Mouse (Mus musculus) intestine, postnatal 0 days (tissue): ENCODE results near the gene Cd4. TPM values are rescaled to one million over a fixed set of nuclear protein-coding genes. Genes with fewer than 3 reads are reported as not detected.

Experiments used
- ATAC-seq: fragments of 200-750 bp; cut with Nextera tagmentation; 2 replicates; pipeline ENCODE4 v1.8.0; 2017; ENCODE audit warnings: mild to moderate bottlenecking, moderate TSS enrichment, moderate library complexity
- H3K27ac ChIP-seq: fragments of 300-500 bp; sonication (generic); 2 replicates; pipeline ENCODE4 v1.5.1; 2014; ENCODE audit warnings: mild to moderate bottlenecking, low read depth, low read length, moderate library complexity
- H3K27me3 ChIP-seq: fragments of 300-500 bp; sonication (generic); replicated peaks from 2 replicates; pipeline ENCODE4 v1.6.1; 2014; ENCODE audit warnings: low read length, mixed read lengths; ENCODE audit not compliant: control insufficient read depth, insufficient read depth
- H3K36me3 ChIP-seq: fragments of 300-500 bp; sonication (generic); 2 replicates; pipeline ENCODE4 v1.6.1; 2014; ENCODE audit warnings: mild to moderate bottlenecking, moderate library complexity; ENCODE audit not compliant: control insufficient read depth, insufficient read depth
- H3K4me1 ChIP-seq: fragments of 300-500 bp; sonication (generic); replicated peaks from 2 replicates; pipeline ENCODE4 v1.6.1; 2014; ENCODE audit warnings: antibody characterized with exemption, low read length, mixed read lengths; ENCODE audit not compliant: control insufficient read depth, insufficient read depth
- H3K4me2 ChIP-seq: fragments of 300-500 bp; sonication (generic); replicated peaks from 2 replicates; pipeline ENCODE4 v1.6.1; 2014; ENCODE audit warnings: low read depth, mild to moderate bottlenecking, moderate library complexity
- H3K4me3 ChIP-seq: fragments of 300-500 bp; sonication (generic); 2 replicates; pipeline ENCODE4 v1.5.1; 2014; ENCODE audit warnings: low read depth, low read length
- H3K9ac ChIP-seq: fragments of 300-500 bp; sonication (generic); 2 replicates; pipeline ENCODE4 v1.6.1; 2014; ENCODE audit warnings: mild to moderate bottlenecking, low read depth, low read length
- H3K9me3 ChIP-seq: fragments of 300-500 bp; sonication (generic); 2 replicates; pipeline ENCODE4 v1.6.1; 2016; ENCODE audit warnings: mixed run types; ENCODE audit not compliant: control insufficient read depth
- CTCF ChIP-seq: sonication (generic); IDR thresholded peaks from 2 replicates; pipeline ENCODE4 v1.5.1; 2016; ENCODE audit warnings: low read depth, mild to moderate bottlenecking, control low read depth, antibody characterized with exemption, moderate library complexity
- WGBS: fragments of 180-500 bp; shearing (Covaris S2); extraction: QIAGEN DNeasy Blood & Tissue Kit; methylation state at CpG from one replicate; pipeline ENCODE4 v1.1.7; 2014; 5-methylcytosine and 5-hydroxymethylcytosine counted together
- polyA plus RNA-seq: library from polyadenylated mRNA; unstranded; fragments of >200 nt; fragmentation: Nextera tagmentation; extraction: Ambion mirVana; gene quantifications from 2 replicates; pipeline ENCODE4 v1.2.1, GENCODE M21; 2015

Gene Cd4
- polyA plus RNA-seq, 1 experiment from 2014 or later, result 0.83 TPM

GRCm38 (mm10) chr6:124829799-124830700 lies 58.0 kb downstream of the Cd4 start:
- peak overlapping the region; percentile 83 for H3K4me2 ChIP-seq
- H3K36me3 ChIP-seq, result peaks cover 42% of the 10 kb centered on the region
- H3K27ac ChIP-seq, result peak overlapping the region; percentile 73
- H3K9me3 ChIP-seq, result no peaks in the 10 kb centered on the region
- peak overlapping the region; percentile 54 for H3K9ac ChIP-seq
- peak overlapping the region; percentile 68 for H3K4me3 ChIP-seq
- peaks cover 5% of the 10 kb centered on the region; the same call in 1 of the 2 replicates for H3K4me1 ChIP-seq
- ATAC-seq, result peak; percentile 81
- WGBS, result under 1% methylated on average over 38 of the region's 38 CpGs
- TF ChIP-seq CTCF, result peak; percentile 19; the same call in 1 of the 2 replicates
- H3K27me3 ChIP-seq, result no peaks in the 10 kb centered on the region

DNA sequence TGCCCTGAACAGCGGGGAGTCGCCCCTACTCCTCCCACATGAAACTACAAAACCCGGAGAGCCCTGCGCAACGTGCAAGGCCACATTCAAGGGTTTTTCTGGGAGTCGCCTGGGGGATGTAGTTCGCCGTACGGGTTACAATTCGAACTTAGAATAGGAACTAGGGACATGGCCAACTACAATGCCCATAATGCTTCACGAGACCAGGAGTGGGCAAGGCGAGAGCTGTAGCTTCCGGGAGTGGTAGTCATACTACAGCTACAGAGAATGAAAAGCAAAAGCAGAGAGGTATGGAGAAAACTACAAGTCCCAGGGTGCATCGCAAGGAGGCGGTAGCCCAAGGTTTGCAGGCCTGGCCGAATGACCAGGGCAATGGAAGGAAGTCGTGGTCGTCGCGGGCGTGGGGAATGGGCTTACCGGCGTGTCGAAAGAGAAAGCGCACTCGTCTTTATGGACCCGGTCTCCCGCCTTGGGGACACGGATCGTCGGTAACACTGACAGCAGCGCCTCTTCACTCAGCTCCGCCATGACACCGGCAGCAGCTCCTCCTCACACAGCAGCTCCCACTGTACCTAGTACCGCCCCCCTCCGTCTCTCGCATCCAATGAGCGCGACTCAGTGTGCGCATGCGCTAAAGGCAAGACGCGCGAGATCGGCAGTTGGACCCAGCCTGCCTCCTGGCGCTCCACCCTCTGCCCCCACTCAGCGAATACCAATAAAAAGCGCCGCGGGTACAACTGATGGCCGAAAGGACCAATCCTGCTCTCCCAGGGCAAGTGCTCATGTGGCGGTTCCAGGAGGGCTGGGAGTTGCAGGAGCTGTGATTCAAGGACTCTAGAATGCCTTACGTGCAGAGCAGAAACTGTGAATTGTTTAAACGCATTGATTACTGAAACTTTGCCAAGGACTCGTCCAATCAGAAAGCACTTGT lies 58.9 kb downstream of the Cd4 start, which contains the start of the genes Usp5 and Cdca3:
Gene Usp5, minus strand, starts transcription at position 617 of the 931 bp plus-strand sequence.
Gene Cdca3, plus strand, starts transcription at position 680 of the 931 bp plus-strand sequence.
- peak within 1 kb of the TSS; percentile 83 for H3K4me2 ChIP-seq
- peak; percentile 50 for TF ChIP-seq CTCF

GRCm38 (mm10) chr6:124828101-124828592 lies 59.9 kb downstream of the Cd4 start:
- WGBS, result 19% methylated on average over 10 of the region's 10 CpGs
- Histone ChIP-seq H3K4me2 (peak overlapping the region; percentile 76), H3K4me1 (peaks cover 5% of the 10 kb centered on the region; the same call in 1 of the 2 replicates), H3K27ac (no peak overlapping the region), H3K4me3 (peak overlapping the region; percentile 68), H3K9ac (peak overlapping the region; percentile 37), H3K27me3 (no peaks in the 10 kb centered on the region), H3K36me3 (peaks cover 46% of the 10 kb centered on the region), H3K9me3 (no peaks in the 10 kb centered on the region)
- TF ChIP-seq CTCF, result 0 out of 2 replicates have a peak, but pooled peaks have one; percentile 11
- no peak for ATAC-seq

More for the DNA sequence above, 58.9 kb downstream of the Cd4 start, which contains the start of the genes Usp5 and Cdca3:
- H3K27me3 ChIP-seq, result no peaks in the 10 kb centered on the region
- H3K4me1 ChIP-seq, result peaks cover 5% of the 10 kb centered on the region; the same call in 1 of the 2 replicates
- H3K36me3 ChIP-seq, result peaks cover 46% of the 10 kb centered on the region
- peak within 1 kb of the TSS; percentile 68 for H3K4me3 ChIP-seq
- peak within 1 kb of the TSS; percentile 73 for H3K27ac ChIP-seq
- ATAC-seq, result peak; percentile 94
- H3K9ac ChIP-seq, result peak within 1 kb of the TSS; percentile 54
- under 1% methylated on average over 55 of the region's 55 CpGs for WGBS
- H3K9me3 ChIP-seq, result no peaks in the 10 kb centered on the region

DNA sequence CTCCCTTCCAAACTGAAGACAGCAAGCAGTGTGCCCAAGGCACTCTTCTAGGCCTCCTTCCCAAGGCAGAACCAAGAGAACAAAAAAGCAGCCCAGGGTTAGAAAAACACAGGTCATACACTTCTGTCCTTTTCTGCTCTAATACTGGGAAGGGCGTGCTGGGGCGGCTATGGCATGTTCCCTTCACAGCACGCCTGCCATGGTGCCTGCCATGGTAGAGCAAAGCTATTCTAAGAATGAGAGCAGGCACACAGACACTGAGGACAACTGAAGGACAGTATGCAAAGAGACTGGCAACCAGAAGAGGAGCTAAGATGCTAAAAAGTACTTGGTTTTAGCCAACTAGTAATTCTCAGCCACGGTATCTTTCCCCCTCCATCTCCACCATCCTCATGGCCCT lies 66.0 kb downstream of the Cd4 start:
- no peak overlapping the region for H3K4me3 ChIP-seq
- no peak for ATAC-seq
- no peaks in the 10 kb centered on the region for H3K4me1 ChIP-seq
- H3K4me2 ChIP-seq, result no peak overlapping the region
- H3K36me3 ChIP-seq, result peaks cover 86% of the 10 kb centered on the region
- H3K27ac ChIP-seq, result no peak overlapping the region
- 94% methylated on average over 4 of the region's 4 CpGs for WGBS
- H3K9ac ChIP-seq, result no peak overlapping the region
- no peaks in the 10 kb centered on the region for H3K27me3 ChIP-seq
- no peaks in the 10 kb centered on the region for H3K9me3 ChIP-seq
- no peak for TF ChIP-seq CTCF

GRCm38 (mm10) chr6:124820891-124821290 lies 67.1 kb downstream of the Cd4 start:
- WGBS, result 87% methylated on average over 5 of the region's 5 CpGs

More at GRCm38 (mm10) chr6:124820891-124821290, 67.1 kb downstream of the Cd4 start:
- Histone ChIP-seq H3K9me3 (no peaks in the 10 kb centered on the region), H3K36me3 (peaks cover 92% of the 10 kb centered on the region), H3K27ac (no peak overlapping the region), H3K4me3 (no peak overlapping the region), H3K9ac (no peak overlapping the region), H3K27me3 (no peaks in the 10 kb centered on the region), H3K4me2 (no peak overlapping the region), H3K4me1 (no peaks in the 10 kb centered on the region)
- no peak for TF ChIP-seq CTCF
- no peak for ATAC-seq
